Mouse (Mus musculus) heart, adult 2 months (tissue): Measurements from ENCODE around the gene Trpm5.

ENCODE experiments used
- CTCF ChIP-seq: fragments of 200-600 bp; IDR thresholded peaks from 2 replicates; pipeline ENCODE4 v1.8.1; 2022; ENCODE audit warnings: antibody characterized with exemption, mild to moderate bottlenecking, moderate library complexity
- POLR2A ChIP-seq: fragments of 200-500 bp; IDR thresholded peaks from 2 replicates; pipeline ENCODE4 v1.6.1; 2011; ENCODE audit warnings: mild to moderate bottlenecking, low read depth, low read length, control low read depth; ENCODE audit not compliant: insufficient read depth

- no peak for TF ChIP-seq POLR2A
- TF ChIP-seq CTCF, result no peak
These were observed 12.4 kb downstream of the Trpm5 start for GRCm38 (mm10) chr7:143082024-143082423.
